Mouse (Mus musculus) layer of hippocampus, adult 2 months (tissue): Measurements from ENCODE around the gene Usp3. TPM values are rescaled to one million over a fixed set of nuclear protein-coding genes. Genes with fewer than 3 reads are reported as not detected.

Experiments
- DNase-seq, 2 experiments: peaks; one replicate each; pipeline ENCODE4 v3.0.0; 2022; ENCODE audit warnings: low spot score in 2 of 2
- H3K27ac ChIP-seq: fragments of 200-600 bp; 2 replicates; pipeline ENCODE4 v1.8.1; 2022
- H3K4me3 ChIP-seq: fragments of 200-600 bp; 2 replicates; pipeline ENCODE4 v1.8.1; 2022; ENCODE audit warnings: mild to moderate bottlenecking
- CTCF ChIP-seq: fragments of 200-600 bp; conservative IDR thresholded peaks from 2 replicates; pipeline ENCODE4 v1.8.1; 2022; ENCODE audit warnings: antibody characterized with exemption, mild to moderate bottlenecking, moderate library complexity
- total RNA-seq, 2 experiments: library from RNA; stranded (reverse); gene quantifications; 2 replicates each; pipeline ENCODE4 v1.2.3; 2021

Gene Usp3
- total RNA-seq, 2 experiments from 2014 or later: 41.8 to 45.5 TPM

DNA sequence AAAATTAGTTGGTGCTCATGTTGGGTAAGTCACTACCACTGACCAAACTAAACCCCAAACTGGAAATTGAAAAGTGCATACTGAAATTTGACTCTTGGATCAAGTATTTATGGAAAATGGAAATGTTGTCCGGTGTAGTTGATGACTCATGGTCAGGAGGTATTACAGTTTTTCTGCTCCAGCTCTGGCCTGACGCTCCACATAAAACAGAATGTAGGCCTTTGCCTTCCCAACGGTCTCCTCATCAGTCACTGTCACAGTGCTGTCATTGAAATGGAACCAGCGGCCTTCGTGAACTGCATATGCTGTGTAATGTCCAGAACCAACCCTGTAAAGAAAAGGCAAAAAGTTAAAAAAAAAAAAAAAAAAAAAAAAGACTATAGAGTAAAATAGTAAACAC, 74.7 kb downstream of the Usp3 start:
- no peak for TF ChIP-seq CTCF
- Histone ChIP-seq H3K4me3 (no peak overlapping the region), H3K27ac (no peak overlapping the region)
- no peak for DNase-seq

DNA sequence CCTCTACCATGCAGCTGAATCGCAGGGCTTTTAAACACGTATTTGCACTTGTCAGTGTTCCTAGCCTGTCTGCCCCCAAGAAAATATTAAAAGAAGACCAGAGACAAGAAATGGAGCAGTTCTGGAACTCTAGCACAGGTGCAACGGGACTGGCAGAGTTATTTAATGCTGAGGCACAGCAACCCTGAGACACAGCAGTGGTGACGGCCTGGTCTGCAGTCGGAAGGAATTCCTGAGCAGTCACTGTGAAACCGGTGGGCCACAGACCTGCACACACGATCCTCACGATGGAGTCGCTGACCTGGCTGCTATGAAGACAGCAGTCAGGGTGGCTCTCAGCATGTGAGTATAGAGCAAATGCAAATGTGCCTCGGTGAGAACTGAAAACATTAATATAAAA, 75.2 kb downstream of the Usp3 start:
- DNase-seq: no peak
- no peak for TF ChIP-seq CTCF
- no peak overlapping the region for H3K27ac ChIP-seq

DNA sequence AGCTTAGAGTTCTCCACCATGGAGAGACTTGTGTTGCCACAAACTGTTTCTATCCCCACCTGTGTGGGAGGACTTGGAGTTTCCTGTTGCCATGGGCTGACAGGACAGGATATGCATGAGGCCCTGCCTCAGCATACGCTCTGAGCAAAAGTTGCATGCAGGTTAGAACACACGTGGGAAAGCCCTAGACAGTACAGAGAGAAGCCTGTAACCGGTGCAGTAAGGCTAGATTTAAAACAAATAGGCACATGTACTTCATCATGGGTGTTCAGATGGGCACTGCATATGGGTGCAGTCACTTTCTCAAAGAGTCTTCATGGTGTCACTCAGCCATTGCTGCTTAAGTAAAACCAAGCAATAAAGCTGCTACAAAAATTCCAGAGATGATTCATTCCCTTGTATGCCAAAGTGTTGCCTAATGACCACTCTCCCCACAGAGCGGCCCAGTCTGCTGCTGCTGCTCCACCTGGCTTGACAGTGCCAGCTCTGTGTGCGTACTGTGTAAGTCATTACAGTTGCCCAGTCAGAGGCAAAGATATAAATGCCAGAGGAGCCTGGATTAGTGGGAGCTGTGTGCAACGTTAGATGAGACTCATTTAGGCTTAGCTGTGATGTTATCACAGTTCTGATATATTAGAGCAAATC, 76.5 kb downstream of the Usp3 start:
- H3K27ac ChIP-seq: no peak overlapping the region
- DNase-seq: no peak
- no peak overlapping the region for H3K4me3 ChIP-seq
- TF ChIP-seq CTCF: no peak

More for the DNA sequence above, 75.2 kb downstream of the Usp3 start:
- H3K4me3 ChIP-seq: no peak overlapping the region

DNA sequence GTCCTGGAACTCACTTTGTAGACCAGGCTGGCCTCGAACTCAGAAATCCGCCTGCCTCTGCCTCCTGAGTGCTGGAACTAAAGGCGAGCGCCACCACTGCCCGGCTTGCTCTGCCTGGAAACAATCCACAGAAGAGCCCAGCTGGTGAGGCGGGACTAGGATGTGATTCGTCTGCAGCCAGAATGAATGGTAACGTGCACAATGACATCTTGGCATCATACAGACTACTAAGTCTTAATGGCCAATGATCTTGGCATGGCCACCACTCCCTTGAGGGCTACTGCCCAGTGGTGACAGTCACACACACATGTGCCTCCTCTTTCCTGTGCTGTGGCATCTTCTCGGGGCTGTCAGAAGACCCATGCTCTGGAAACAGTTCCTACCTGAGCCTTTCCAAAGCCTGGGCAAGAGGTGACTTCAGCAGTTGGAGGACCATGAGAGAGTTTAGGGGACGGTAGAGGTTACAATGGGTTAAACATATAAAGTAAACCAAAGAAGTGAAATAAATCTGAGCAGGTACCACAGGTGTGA, 77.2 kb downstream of the Usp3 start:
- H3K27ac ChIP-seq: no peak overlapping the region
- no peak overlapping the region for H3K4me3 ChIP-seq
- no peak for DNase-seq
- no peak for TF ChIP-seq CTCF

DNA sequence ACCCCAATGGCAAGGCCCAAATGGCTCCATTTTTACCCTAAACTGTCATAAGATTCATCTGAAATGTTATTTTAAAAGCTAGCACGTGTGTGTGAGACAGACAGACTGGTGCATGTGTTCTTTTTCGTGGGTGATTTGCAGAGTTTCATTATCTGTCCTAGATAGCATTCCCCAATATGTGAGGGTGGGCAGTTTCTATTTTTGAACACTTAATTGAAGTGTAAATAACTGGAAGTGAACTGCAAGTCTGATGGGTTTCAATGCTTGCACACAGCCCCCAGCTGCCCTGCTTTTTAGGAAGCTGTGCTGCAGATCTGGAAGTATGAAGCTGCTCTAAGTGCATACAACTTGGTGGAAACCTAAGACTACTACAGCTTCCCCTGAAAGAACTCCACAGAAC, 77.8 kb downstream of the Usp3 start:
- DNase-seq: no peak
- H3K27ac ChIP-seq: peak overlapping the region; percentile 99; the same call in 1 of the 2 replicates
- no peak for TF ChIP-seq CTCF
- no peak overlapping the region for H3K4me3 ChIP-seq

DNA sequence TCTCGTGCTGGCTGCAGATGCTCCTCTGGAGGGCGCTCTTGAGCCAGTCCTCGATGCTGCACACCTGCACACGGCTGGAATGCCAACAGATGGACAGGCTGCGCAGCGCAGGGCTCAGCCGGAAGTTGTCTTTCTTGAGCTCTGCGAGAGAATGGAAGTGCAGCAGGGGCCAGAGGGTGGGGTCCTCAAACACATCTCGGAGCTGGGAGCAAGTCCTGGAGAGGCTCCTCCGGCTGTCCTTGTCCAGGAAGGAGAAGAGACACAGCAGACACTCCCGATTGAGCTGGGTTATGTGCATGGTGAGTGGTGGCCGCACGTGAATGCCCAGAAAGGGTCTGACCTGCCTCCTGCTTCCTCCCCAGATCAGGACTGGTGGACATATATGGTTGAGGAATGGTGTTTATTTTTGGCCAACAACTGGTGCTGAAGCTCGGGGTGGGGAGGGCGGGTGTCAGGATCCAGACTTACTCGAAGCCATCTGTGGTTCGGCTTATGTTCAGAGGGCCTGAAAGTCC, 78.6 kb downstream of the Usp3 start, which contains the start of gene Fbxl22:
Gene Fbxl22 (minus strand): TSS at position 338 of the 515 bp plus-strand sequence.
- DNase-seq: peak in 1 of 2 experiments; percentile 45
- peak within 1 kb of the TSS; percentile 99 for H3K27ac ChIP-seq

DNA sequence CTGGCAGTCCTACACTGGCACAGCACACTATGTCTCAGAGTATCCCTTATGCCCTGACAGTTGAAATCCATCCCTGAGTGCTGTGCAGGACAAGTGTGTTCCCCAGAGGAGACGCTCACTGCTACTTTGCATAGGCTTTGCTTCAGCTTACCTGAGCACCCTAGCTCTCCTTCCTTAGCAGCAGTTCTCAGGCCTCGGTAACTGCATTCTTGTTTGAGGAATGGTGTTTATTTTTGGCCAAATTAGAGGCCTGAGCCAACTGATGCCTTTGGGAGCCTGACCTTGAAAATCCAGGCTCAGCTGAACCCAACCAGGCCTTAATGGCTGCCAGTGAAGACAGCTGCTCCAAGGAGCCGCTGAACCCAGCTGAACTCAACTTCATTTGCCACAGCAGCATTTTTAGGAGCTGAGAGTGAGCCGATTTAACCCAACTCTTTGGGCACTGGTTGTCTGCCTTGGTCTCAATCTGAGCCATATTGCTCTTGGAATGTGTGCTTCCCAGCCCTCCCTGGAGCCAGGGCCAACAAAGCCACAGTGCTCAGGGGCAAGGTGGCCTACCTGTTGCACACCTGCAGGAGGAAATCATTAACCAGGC, 79.2 kb downstream of the Usp3 start:
- Histone ChIP-seq H3K4me3 (no peak overlapping the region), H3K27ac (peak overlapping the region; percentile 99)
- TF ChIP-seq CTCF: no peak
- no peak for DNase-seq

More for the DNA sequence above, 78.6 kb downstream of the Usp3 start, which contains the start of gene Fbxl22:
- H3K4me3 ChIP-seq: no peak within 1 kb of the TSS
- TF ChIP-seq CTCF: peak; percentile 79

DNA sequence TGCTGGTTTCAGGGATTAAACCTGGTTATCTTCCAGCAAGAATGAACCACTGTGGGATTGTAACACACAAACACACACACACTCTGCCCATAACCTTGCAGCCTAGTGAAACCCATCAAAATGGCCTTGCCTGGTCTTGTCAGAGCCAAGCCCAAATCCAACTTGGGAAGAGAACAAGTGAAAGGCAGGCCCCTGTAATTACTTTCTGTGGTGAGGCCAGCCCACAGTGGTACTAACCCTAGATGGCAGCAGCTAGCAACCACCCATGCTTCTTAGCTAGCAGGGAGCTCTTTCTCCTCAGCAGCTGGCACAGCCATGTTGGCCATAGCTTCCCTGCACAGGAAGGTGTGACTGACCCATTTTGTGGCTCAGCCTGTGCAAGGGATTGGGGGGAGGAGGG, 79.8 kb downstream of the Usp3 start:
- DNase-seq: peak in 1 of 2 experiments; percentile 28

DNA sequence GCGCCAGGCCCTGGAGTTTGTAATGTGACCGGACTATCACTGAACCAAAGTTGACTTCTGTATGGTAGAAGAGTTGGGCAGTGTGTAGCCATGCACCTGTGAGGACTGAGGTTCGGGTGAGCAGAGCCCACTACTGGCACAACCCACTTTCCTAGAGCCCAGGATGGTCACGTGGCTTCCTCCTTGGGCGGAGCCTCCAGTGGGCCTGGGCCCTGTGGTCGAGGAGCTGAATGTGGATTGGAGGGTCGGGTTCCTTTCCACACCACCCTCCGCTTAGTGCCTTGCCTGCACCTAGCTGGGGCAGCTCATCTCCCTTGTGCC, 80.6 kb downstream of the Usp3 start:
- peak; percentile 80 to 87 for DNase-seq
- H3K4me3 ChIP-seq: peak overlapping the region; percentile 86
- peak overlapping the region; percentile 99 for H3K27ac ChIP-seq
- TF ChIP-seq CTCF: no peak

More for the DNA sequence above, 79.8 kb downstream of the Usp3 start:
- Histone ChIP-seq H3K4me3 (no peak overlapping the region), H3K27ac (peak overlapping the region; percentile 99)
- peak; percentile 59 for TF ChIP-seq CTCF

DNA sequence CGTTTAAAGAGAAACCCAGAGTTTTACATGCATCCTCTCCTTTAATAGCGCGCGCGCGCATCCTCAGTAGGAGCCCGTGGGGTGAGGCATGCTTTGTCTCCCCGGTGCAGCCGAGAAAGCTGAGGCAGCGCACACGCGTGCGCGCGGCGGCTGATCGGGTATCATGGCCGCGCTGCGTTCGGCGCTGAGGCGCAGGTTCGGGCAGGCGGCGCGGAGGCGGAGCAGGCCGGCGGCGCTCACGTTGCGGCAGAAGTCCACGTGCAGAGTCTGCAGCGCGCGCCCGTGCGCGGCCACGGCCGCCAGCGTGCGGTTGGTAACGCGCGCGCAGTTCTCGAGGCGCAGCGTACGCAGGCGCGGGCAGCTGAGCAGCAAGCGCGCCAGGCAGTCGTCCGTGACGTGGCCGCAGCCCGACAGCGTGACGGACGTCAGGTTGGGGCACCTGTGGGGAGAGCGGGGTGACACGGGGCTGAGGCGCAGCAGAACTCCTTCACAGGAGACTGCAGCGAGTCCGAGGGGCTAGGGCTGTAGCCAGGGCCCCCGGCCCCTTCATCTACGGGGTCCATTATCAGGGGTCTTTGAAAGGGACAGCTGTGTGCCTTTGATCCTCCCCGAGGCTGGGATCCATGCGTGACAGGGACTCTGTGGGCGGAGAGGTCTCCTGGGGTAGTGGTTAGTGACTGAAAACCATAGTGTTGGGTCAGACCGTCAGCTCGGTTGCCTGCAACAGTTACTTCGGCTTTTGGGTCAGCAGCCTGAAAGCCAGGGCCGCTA, 81.2 kb downstream of the Usp3 start:
- Histone ChIP-seq H3K27ac (peak overlapping the region; percentile 99), H3K4me3 (peak overlapping the region; percentile 86)
- peak; percentile 95 to 96 for DNase-seq
- TF ChIP-seq CTCF: no peak

DNA sequence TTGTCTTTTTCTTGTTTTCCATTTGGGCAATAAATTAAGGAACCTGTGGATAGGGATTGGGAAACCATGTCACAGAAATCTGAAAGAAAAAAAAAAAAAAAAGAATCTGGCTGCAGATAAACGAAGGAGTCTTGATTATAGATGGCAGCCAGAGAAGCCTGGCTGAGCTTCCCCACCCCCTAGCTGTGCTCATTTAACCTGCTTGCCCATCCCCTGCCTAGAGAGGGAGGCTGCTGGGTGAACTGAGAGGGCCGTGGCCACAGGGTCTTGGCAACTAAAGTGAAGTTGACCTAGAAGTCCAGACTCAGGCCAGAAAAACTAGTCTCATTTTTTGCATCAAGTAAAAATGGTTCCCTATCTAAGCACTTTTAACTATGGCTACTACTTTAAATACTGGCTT, 82.0 kb downstream of the Usp3 start:
- DNase-seq: no peak
- H3K27ac ChIP-seq: peak overlapping the region; percentile 99
- no peak for TF ChIP-seq CTCF

DNA sequence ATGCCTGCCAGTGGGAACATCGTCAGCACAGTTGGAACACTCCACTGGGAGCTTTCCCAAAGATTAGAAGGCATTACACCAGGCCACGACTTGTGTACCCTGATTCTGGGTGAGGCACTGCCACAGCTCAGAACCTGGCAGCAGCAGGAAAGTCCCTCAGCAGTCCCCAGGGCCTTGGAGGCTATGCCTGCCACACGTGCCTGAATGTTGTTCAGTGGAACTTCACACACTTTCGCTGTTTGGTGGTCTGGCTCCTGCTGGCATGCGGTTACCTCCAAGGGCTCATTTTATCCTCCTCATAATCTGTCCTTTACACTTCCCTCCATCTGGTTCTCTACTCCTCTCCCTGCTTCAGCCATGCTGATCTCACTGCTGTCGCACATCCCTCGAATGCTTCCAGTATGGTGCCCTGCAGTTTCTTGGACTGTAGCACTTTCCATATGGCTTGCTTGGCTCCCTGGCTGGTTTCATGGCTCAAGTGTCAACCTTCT, 82.5 kb downstream of the Usp3 start:
- TF ChIP-seq CTCF: no peak
- Histone ChIP-seq H3K27ac (peak overlapping the region; percentile 99), H3K4me3 (no peak overlapping the region)
- peak in 1 of 2 experiments; percentile 14 for DNase-seq

More for the DNA sequence above, 82.0 kb downstream of the Usp3 start:
- H3K4me3 ChIP-seq: peak overlapping the region; percentile 86
